Mouse (Mus musculus): ENCODE measurements around the gene Med17. TPM values are rescaled to one million over a fixed set of nuclear protein-coding genes. Genes with fewer than 3 reads are reported as not detected.
A peak's percentile ranks its signal among the peaks of the same experiment; 100 is the strongest.

Gene Med17
- polyA plus RNA-seq, 1 experiment from 2014 or later = 37.2 TPM

DNA sequence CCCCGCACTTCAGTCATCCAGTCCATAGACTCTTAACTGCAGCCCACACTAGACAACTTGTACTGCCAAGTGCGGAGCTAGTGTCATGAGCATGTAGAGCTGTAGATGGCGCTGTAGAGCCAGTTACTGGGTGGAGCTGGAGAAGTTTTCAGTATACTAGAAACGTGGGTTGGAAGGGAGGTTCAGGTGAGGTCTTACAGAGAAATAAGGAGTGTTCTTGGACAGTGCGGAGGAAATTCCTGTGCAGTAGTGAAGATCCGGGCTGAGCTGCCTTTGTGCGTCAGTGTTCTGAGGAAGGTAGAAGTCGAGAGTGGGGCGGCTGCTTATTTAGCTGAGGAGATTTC lies 38.2 kb downstream of the Med17 start:
- peak; percentile 60 for DNase-seq (ENCODE audit: low spot score)
- Histone ChIP-seq H3K4me3 (no peak overlapping the region), H3K9me3 (no peaks in the 10 kb centered on the region), H3K27ac (replicated peaks) (no peak overlapping the region), H3K4me1 (peaks cover 23% of the 10 kb centered on the region), H3K27me3 (replicated peaks; ENCODE audit: low read depth, poor library complexity, severe bottlenecking) (peaks cover 40% of the 10 kb centered on the region), H3K36me3 (replicated peaks) (no peaks in the 10 kb centered on the region)
- 50% methylated on average over 9 of the region's 9 CpGs for WGBS

DNA sequence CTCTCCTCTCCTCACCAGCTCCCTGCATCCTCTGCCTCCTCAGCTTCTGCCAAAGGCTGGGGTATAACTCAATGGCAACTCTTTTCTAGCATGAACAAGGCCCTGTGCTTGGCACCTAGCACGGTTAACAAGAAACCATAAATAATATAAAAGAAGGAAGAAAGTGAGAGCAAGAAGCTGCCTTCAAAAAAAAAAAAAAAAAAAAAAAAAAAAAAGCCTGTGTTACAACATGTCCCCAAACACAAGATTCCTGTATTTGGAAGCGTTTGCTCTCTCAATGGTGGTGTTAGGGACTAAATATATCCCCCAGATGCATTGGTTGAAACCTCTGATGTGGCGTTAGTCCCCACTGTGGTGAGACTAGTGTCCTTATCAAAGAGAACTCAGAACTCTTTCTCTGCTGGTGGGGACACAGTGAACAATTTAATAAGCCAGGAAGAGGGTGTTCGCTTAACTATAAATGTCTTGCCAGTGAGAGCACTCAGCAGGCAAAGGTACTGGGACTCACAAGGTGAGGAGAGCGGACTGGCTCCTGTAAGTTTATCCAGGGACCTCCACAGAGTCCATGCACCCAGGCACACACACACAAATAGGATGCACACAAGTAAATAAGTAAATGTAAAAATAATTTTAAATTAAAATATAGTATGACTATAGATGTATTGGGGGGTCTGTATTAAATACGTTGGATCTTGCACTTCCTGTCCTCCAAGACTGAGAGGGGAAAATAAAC lies 38.7 kb downstream of the Med17 start:
- 76% methylated on average over 6 of the region's 6 CpGs for WGBS
- peak; percentile 6 for DNase-seq (ENCODE audit: low spot score)
- H3K4me1 ChIP-seq = peaks cover 23% of the 10 kb centered on the region
- no peaks in the 10 kb centered on the region for H3K9me3 ChIP-seq
- H3K4me3 ChIP-seq = no peak overlapping the region
- H3K27me3 ChIP-seq (replicated peaks; ENCODE audit: low read depth, poor library complexity, severe bottlenecking) = peaks cover 40% of the 10 kb centered on the region
- H3K27ac ChIP-seq (replicated peaks) = no peak overlapping the region
- no peaks in the 10 kb centered on the region for H3K36me3 ChIP-seq (replicated peaks)

DNA sequence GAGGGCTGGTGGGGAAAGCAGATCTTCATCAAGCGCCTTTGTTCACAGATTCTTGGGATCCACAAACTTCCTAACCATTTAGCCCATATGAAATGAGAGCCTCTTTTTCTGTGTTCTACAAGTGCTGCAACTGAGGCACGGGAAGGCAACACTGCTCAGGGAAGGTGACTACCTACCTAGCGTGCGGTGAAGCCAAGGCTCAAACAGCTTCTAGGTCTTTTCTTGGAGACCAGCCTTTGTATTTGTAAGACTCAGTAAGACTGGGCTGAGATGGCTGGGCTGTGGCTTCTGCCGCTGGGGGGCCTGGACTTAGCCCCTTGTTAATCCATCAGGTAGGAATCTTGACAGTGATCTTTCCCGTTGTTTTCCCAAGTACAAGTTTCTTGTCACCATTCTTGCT lies 39.7 kb downstream of the Med17 start:
- peaks cover 23% of the 10 kb centered on the region for H3K4me1 ChIP-seq
- no peaks in the 10 kb centered on the region for H3K9me3 ChIP-seq
- no peak overlapping the region for H3K4me3 ChIP-seq
- H3K27ac ChIP-seq (replicated peaks) = no peak overlapping the region
- H3K27me3 ChIP-seq (replicated peaks; ENCODE audit: low read depth, poor library complexity, severe bottlenecking) = peaks cover 40% of the 10 kb centered on the region
- H3K36me3 ChIP-seq (replicated peaks) = no peaks in the 10 kb centered on the region
- DNase-seq (ENCODE audit: low spot score) = peak; percentile 5
- 86% methylated on average over 6 of the region's 6 CpGs for WGBS

DNA sequence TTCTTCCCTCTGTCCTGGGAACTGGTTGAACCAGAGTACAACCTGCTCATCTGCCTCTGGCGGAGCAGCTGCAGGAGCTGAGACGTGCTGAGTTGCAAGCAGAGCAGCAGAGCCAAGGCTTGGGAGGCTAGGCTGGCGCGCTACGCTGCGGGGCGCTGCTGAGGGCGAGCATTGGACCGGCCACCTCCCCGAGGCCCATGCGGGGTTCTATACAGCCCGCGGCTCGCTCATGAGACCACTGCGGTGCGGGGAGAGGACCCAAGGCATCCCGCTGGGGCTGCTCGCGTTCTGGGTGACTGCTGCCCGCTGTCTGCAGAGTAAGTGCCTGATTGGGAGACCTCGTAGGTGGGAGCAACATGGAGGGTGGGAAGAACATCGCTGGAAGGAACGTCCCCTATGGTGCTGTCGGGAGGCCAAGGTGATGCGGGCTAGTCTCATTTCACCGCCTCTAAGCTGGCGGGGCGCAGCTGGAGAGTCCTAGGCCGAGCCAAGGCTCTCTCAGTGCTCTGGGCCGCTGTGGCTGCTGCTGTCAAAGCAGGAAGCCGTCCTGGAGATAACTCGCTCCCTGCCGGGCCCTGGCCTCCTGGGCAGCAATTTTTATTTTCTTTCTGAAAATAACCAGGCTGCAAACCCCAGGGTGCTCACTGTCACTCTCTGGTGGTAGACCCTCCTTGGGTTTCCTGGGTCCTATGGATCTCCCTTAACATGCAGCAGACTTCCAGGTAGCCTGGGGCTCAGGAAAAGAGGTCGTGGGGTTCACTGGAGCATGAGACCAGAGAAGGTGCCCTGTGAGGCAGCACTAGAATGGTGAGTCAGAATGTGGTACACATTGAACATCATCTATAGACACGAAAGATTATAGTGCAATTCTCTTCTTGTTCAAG lies 40.4 kb downstream of the Med17 start, which contains the start of gene Vstm5:
Gene Vstm5 (plus strand): TSS at position 4 of the 884 bp plus-strand sequence.
- H3K4me1 ChIP-seq = peaks cover 23% of the 10 kb centered on the region
- H3K36me3 ChIP-seq (replicated peaks) = no peaks in the 10 kb centered on the region
- no peaks in the 10 kb centered on the region for H3K9me3 ChIP-seq
- DNase-seq (ENCODE audit: low spot score) = peak; percentile 70
- H3K27me3 ChIP-seq (replicated peaks; ENCODE audit: low read depth, poor library complexity, severe bottlenecking) = peaks cover 40% of the 10 kb centered on the region
- H3K27ac ChIP-seq (replicated peaks) = peak within 1 kb of the TSS; percentile 78
- peak within 1 kb of the TSS; percentile 64 for H3K4me3 ChIP-seq
- WGBS = 5% methylated on average over 35 of the region's 35 CpGs

DNA sequence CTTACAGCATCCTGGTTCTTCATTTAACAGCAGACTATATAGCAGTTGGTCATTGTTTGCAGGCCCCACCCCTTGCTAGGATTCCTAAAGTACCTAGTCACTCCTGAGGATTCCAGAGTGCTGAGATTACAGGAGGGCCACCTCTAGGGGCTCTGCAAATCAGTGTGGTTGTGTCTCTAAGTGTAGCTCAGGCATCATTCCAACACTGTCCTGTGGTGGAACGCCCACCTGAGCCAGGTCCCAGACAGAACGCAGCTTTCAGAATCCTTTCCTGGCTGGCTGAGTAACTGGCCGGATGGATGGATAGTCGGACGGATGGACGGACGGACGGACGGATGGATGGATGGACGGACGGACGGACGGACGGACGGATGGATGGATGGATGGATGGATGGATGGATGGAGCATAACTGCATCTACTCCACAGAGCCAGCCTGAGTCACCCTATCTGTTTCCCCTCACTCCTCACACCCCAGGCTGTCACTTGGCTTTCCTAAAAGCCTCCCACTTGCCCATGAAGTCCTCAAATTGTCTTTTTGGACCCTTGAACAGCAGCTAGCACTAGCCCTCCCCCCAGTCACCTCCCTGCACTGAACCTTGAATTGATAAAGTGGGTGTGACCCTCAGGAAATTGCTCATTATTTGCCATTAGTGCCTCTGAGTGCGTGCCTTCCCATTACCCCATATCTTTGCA lies 41.3 kb downstream of the Med17 start:
- H3K4me1 ChIP-seq = peaks cover 23% of the 10 kb centered on the region
- peak overlapping the region; percentile 64 for H3K4me3 ChIP-seq
- no peaks in the 10 kb centered on the region for H3K9me3 ChIP-seq
- 73% methylated on average over 16 of the region's 16 CpGs for WGBS
- DNase-seq (ENCODE audit: low spot score) = no peak
- no peaks in the 10 kb centered on the region for H3K36me3 ChIP-seq (replicated peaks)
- peaks cover 40% of the 10 kb centered on the region for H3K27me3 ChIP-seq (replicated peaks; ENCODE audit: low read depth, poor library complexity, severe bottlenecking)
- H3K27ac ChIP-seq (replicated peaks) = no peak overlapping the region; the same call in 1 of the 2 replicates

DNA sequence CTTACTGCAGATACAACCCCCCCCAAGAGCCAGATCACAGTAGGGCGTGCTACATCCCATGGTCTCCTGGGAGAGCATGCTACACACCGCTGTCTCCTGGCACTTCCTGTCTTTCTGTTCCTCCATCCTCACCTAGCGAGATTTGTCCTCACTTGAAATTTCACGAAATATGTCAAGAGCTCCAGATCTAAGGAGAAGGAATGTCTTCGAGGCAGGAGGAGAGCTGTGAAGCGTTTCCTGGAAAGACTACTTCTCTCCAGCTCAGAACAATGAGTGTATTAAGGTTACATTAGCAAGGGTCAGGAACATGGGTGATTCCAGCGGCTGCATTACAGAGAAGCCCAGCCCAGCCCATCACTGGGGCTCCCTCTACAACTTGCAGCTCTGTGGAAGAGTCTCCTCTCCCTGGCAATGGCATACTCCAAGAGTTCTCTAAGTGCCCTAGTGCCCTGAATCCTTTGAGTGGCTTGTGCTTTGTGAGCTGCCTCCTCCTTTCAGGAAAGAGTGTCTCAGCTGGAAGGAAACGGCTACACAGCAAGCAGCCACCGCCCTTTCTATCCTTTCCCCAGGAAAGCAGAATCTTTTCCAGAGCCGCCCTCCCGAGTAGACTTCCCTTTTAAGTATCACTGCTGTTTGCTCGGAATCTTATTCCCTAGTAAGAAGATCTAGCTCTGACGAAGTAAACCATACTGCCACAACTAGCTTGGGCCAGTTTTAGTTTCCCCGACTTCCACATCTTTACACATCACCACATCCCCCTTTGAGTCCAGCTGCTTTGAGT lies 42.0 kb downstream of the Med17 start:
- no peak overlapping the region for H3K27ac ChIP-seq (replicated peaks)
- peaks cover 40% of the 10 kb centered on the region for H3K27me3 ChIP-seq (replicated peaks; ENCODE audit: low read depth, poor library complexity, severe bottlenecking)
- WGBS = 44% methylated on average over 14 of the region's 14 CpGs
- no peaks in the 10 kb centered on the region for H3K9me3 ChIP-seq
- H3K4me3 ChIP-seq = no peak overlapping the region
- H3K4me1 ChIP-seq = peaks cover 23% of the 10 kb centered on the region
- H3K36me3 ChIP-seq (replicated peaks) = no peaks in the 10 kb centered on the region
- DNase-seq (ENCODE audit: low spot score) = no peak

DNA sequence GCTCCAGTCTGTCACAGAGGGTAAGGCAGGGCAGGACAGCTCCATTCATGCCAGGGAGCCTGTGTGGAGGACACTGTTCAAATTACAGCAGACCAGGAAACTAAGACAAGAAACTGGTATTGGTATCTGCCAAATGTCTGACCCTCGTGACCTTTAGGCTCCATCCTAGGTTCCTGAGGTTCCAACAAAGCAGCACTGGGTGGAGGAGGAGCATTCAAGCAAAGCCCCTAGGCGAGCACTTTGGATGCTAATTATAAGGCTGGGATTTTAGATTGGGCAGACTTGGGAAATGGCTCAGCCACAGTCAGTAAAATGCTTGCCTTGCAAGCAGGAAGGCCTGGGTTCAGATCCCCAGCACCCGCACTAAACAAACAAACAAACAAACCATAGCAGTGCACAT lies 43.7 kb downstream of the Med17 start:
- no peak for DNase-seq (ENCODE audit: low spot score)
- H3K4me3 ChIP-seq = no peak overlapping the region
- 0 out of 2 replicates have a peak, but pooled peaks cover 4% of the 10 kb centered on the region for H3K9me3 ChIP-seq
- H3K27me3 ChIP-seq (replicated peaks; ENCODE audit: low read depth, poor library complexity, severe bottlenecking) = peaks cover 40% of the 10 kb centered on the region
- H3K4me1 ChIP-seq = peaks cover 23% of the 10 kb centered on the region
- no peak overlapping the region for H3K27ac ChIP-seq (replicated peaks)
- no peaks in the 10 kb centered on the region for H3K36me3 ChIP-seq (replicated peaks)
- 68% methylated on average over 3 of the region's 3 CpGs for WGBS

DNA sequence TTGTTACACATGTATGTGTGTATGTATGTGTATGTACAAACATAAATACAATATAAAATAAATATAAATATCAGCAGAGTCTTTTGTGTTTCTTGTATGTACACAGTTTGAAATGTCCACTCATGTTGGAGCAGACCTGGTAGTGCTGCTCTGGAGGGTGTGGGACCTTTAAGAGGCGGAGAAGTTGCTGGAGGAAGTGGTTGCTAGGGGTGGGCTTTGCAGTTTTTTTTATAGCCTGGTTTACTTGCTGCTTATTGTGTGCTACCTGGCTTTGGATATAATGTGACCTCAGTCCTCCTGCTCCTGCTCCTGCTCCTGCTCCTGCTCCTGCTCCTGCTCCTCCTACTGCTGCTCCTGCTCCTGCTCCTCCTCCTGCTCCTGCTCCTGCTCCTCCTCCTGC lies 46.1 kb downstream of the Med17 start:
- Histone ChIP-seq H3K36me3 (replicated peaks) (no peaks in the 10 kb centered on the region), H3K27me3 (replicated peaks; ENCODE audit: low read depth, poor library complexity, severe bottlenecking) (peaks cover 18% of the 10 kb centered on the region), H3K4me3 (no peak overlapping the region), H3K4me1 (peaks cover 13% of the 10 kb centered on the region), H3K27ac (replicated peaks) (no peak overlapping the region), H3K9me3 (0 out of 2 replicates have a peak, but pooled peaks cover 4% of the 10 kb centered on the region)
- DNase-seq (ENCODE audit: low spot score) = no peak
- WGBS = 93% methylated on average over 1 of the region's 1 CpGs

DNA sequence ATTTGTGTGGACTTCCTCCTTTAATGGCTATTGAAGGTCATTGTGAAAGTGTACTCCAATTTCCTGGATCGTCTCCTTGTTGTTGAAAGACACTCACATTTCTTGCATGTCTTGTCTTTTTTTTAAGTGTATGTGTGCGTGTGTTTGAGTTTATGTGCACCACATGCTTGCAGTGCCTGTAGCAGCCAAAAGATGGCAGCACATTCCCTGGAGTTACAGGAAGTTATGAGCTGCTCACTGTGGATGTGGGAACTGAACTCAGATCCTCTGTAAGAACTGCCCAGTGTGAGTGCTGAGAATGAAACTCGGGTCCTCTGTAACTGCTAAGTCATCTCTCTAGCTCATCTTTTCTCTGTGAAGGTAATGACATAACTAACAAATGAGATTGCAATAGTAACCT lies 47.3 kb downstream of the Med17 start:
- 0 out of 2 replicates have a peak, but pooled peaks cover 4% of the 10 kb centered on the region for H3K9me3 ChIP-seq
- peaks cover 6% of the 10 kb centered on the region; the same call in 1 of the 2 replicates for H3K27me3 ChIP-seq (replicated peaks; ENCODE audit: low read depth, poor library complexity, severe bottlenecking)
- peaks cover 1% of the 10 kb centered on the region; the same call in 1 of the 2 replicates for H3K4me1 ChIP-seq
- DNase-seq (ENCODE audit: low spot score) = no peak
- no peaks in the 10 kb centered on the region for H3K36me3 ChIP-seq (replicated peaks)
- H3K4me3 ChIP-seq = no peak overlapping the region
- H3K27ac ChIP-seq (replicated peaks) = no peak overlapping the region
- 95% methylated on average over 3 of the region's 3 CpGs for WGBS

DNA sequence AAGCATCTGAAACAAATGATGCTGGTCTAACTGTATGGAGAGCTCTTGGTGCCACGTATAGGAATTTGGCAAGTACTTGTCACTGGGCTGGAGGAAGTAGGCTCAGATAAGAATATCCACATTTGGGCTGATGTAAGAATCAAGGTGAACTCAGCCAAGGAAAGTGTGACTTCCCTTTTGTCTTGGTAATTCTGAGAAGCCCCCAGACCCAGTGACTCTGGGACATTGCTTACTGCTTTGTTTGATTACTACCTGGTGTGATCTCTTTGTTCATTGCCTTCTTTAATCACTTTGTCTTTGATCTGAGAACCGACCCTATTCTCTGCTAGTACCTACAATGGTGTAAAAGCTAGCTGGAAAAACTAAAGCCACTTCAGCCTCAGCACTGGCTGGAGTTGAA lies 54.8 kb downstream of the Med17 start:
- Histone ChIP-seq H3K36me3 (replicated peaks) (no peaks in the 10 kb centered on the region), H3K27me3 (replicated peaks; ENCODE audit: low read depth, poor library complexity, severe bottlenecking) (no peaks in the 10 kb centered on the region), H3K27ac (replicated peaks) (no peak overlapping the region), H3K4me3 (no peak overlapping the region), H3K4me1 (no peaks in the 10 kb centered on the region), H3K9me3 (0 out of 2 replicates have a peak, but pooled peaks cover 3% of the 10 kb centered on the region)
- DNase-seq (ENCODE audit: low spot score) = no peak
- WGBS = 48% methylated on average over 2 of the region's 2 CpGs

DNA sequence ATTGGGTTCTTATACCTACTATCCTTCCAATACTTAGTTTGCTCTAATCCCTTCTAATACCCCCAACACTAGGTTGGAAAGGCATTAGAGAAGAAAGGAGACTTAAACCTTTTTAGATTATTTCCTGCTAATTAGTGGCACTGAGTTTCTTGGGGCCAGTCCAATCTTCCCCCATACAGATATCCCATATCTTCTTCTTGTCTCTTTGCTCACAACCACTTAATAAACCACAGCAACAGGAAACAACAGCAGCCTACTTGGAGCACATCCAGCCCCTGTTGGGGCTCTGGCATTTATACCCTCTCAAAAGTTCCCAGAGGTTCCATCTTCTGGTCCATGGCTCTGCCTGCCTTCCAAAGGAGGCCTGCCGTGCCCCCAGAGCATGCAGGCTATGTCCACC lies 66.0 kb downstream of the Med17 start:
- no peaks in the 10 kb centered on the region for H3K27me3 ChIP-seq (replicated peaks; ENCODE audit: low read depth, poor library complexity, severe bottlenecking)
- no peaks in the 10 kb centered on the region for H3K9me3 ChIP-seq
- no peaks in the 10 kb centered on the region for H3K36me3 ChIP-seq (replicated peaks)
- no peak overlapping the region for H3K4me3 ChIP-seq
- no peak for DNase-seq (ENCODE audit: low spot score)
- no peak overlapping the region for H3K27ac ChIP-seq (replicated peaks)
- WGBS = 90% methylated on average over 1 of the region's 1 CpGs
- no peaks in the 10 kb centered on the region for H3K4me1 ChIP-seq

DNA sequence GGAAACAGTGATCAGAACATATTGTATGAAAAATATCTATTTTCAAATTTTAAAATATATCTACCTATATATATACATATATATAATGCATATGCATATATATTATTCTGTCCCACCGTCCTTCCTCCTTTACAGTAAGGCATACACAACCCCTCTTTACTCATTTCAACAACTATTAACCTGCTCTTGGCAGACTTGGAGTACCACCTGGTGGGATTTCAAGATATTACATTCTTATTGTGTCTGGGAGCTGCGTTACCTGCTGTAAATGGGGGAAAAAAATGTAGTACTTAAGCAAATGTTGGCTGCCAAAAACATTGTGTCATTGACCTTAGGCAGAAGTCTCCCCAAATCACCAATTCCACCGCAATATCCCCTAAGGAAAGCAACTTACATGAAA lies 67.9 kb downstream of the Med17 start:
- H3K4me3 ChIP-seq = no peak overlapping the region
- no peak for DNase-seq (ENCODE audit: low spot score)
- WGBS = 85% methylated on average over 3 of the region's 3 CpGs

More for the DNA sequence above, 67.9 kb downstream of the Med17 start:
- Histone ChIP-seq H3K27ac (replicated peaks) (no peak overlapping the region), H3K9me3 (no peaks in the 10 kb centered on the region), H3K4me1 (no peaks in the 10 kb centered on the region), H3K36me3 (replicated peaks) (no peaks in the 10 kb centered on the region), H3K27me3 (replicated peaks; ENCODE audit: low read depth, poor library complexity, severe bottlenecking) (no peaks in the 10 kb centered on the region)
